Mouse (Mus musculus) brown adipose tissue, adult 24 weeks (tissue): ENCODE results near the gene Zfp867. TPM values are rescaled to one million over a fixed set of nuclear protein-coding genes. Genes with fewer than 3 reads are reported as not detected.

Experiments
- H3K27ac ChIP-seq: fragments of 200-500 bp; replicated peaks from 2 replicates; pipeline ENCODE4 v1.5.1; 2012; ENCODE audit warnings: low read depth, mild to moderate bottlenecking, low read length
- H3K4me1 ChIP-seq: fragments of 200-500 bp; 2 replicates; pipeline ENCODE4 v1.6.1; 2012; ENCODE audit warnings: low read length, mixed read lengths; ENCODE audit not compliant: control insufficient read depth, insufficient read depth, insufficient read length
- H3K4me3 ChIP-seq: fragments of 200-500 bp; 2 replicates; pipeline ENCODE4 v1.5.1; 2012; ENCODE audit warnings: low read depth, mild to moderate bottlenecking, low read length, moderate library complexity; ENCODE audit not compliant: insufficient read depth
- polyA plus RNA-seq: library from polyadenylated mRNA; stranded (reverse); fragments of >200 nt; gene quantifications from 2 replicates; pipeline ENCODE4 v1.2.4, GENCODE M21; 2012; ENCODE audit not compliant: missing spikeins, insufficient read depth, insufficient read length

Zfp867 gene
- polyA plus RNA-seq, 1 experiment = 2.5 TPM

DNA sequence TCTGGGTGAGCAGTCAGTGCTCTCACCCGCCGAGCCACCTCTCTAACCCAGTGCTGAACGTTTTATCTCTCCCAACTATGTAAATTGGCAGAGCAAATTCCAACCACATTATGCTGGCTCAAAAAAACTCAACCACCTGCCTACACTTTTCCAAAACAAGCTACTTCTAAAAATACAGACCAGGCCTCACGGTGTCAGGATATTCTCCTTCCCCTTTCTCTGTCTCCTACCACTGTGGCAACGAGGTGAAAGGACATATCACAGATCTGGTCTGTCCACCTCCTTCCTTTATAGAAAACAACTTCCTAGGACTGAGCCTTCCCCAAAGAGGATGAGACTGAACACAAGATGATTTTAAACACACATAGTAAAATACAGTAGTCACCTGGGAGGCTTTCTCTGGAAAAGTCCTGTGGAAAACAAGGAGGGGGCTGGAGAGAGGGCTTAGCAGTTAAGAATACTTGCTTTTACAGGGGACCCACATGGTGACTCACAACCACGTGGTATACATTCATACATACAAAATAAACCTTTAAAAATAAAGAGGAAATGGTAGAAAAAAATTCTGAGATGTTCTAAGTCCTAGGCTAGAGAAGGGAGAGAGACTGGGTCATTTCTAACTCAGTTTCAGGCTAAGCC, 24.5 kb upstream of the Zfp867 start:
- Histone ChIP-seq H3K4me1 (no peaks in the 10 kb centered on the region), H3K4me3 (no peak overlapping the region), H3K27ac (no peak overlapping the region)

DNA sequence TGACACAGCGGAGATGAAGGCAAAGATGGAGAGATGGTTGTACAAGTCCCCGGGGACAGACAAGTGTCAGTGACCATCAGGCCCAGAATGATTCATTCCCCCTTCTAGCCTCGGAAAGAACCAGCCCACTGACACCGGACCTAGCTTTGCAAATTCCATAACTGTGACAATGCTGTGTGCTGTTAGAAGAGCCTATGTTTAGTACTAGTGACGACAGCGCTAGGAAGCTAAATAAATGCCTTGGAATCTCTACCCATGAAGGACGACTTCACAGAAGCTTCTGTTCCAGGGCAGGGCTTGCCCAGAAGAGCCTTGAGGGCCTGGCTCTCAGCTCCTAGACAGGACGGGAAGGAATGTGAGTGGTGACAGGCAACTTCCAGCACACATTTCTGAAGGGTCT, 13.9 kb upstream of the Zfp867 start:
- H3K4me1 ChIP-seq = no peaks in the 10 kb centered on the region
- no peak overlapping the region for H3K27ac ChIP-seq
- H3K4me3 ChIP-seq = no peak overlapping the region

DNA sequence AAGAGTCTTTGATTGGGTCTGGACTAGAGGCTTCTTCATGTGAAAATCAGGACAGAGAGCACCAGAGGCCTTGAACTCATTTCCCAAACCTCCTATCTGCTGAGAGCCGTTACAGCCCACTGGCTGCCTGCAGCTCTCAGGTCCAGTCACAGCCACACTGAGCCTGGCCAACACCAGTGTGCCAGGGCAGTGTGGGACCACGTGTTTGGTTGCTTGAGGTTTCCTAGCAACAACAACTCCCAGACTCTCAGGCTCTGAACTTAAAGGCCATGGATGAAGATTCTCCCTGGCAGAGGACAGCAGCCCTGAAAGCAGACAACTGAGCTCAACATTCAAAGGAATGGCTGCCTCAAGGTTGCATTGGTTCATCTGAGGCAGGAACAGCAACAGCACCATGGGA, 13.4 kb upstream of the Zfp867 start:
- H3K27ac ChIP-seq = no peak overlapping the region
- H3K4me1 ChIP-seq = no peaks in the 10 kb centered on the region
- H3K4me3 ChIP-seq = no peak overlapping the region

DNA sequence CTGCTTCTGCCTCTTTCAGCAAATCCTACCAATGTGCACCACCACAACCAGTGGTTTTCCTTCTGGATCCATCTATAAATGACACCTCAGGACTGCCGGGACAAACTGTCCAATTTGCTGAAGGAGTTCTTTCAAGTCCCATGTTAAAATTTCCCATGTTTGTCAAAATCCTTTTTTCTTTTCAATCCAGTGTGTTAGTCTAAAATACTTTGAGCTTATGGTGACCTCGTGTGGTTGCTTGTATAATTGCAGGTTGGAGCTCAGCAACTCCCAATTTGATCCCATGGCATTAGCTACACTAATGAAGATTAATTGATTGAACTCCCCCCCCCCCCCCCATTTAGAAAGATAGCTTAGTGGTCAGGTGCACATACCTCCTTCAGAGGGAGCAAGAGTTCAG, 10.9 kb upstream of the Zfp867 start:
- H3K4me1 ChIP-seq = no peaks in the 10 kb centered on the region
- H3K27ac ChIP-seq = no peak overlapping the region
- H3K4me3 ChIP-seq = no peak overlapping the region

DNA sequence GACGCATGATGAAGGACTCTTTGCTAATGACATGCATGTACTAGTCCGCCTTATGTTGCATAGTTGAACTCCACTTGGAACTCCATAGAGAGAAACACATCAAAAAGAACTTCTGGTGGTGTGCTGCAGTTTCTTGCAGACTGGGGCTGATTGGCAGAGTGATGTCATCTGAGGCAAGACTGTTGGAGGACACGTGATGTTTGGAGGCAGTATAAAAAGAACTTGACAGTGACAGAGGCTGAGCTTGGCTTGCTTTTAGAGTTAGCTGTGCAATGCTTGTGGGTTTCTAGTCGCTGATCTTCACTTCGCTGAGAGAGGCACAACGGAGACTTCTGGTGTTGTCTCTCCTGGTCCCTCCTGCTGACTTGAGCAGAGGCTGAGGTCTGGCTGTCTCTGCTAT, 5.0 kb upstream of the Zfp867 start:
- Histone ChIP-seq H3K4me3 (no peak overlapping the region), H3K4me1 (no peaks in the 10 kb centered on the region), H3K27ac (no peak overlapping the region)

DNA sequence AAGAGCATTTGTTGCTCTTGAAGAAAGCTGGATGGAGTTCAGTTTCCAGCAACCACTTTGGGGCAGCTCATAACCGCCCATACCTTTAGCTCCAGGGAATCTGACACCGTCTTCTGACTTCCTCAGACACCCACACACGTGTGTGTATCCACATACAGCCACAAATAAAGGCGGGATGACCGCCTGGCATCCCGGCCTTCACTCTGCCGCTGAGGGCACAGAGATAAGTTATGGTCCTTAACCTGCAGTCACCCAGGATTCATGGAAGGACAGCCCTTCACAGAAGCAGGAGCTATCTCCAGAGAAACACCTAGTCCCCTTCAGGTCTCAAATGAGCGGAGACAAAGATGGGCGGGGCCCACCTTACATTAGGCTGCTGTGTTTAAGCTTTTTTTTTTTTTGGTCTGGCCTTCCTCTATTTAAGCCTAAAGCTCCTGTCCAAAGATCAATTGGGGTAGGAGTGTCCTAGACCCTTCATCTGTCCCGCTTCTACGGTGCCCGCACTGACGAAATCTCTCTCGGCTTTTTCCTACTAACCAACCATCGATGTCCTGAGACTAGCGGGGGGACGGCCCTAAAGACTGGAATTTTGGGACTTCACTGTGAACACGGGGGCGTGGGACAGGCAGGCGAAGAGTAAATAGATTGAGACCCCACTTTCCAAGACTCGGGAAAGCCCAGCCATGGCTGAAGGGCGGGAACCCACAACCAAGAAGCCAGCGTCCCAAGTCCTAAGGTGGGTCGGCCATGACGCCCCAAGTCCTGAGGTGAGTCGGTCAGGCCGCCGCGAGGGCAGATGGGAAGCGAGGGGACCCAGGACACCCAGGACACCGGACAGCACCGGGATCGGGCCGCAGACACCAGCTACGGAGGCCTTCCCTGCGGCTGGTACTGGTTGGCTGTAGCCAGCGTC, 605 bp downstream of the Zfp867 start:
- Histone ChIP-seq H3K27ac (no peak overlapping the region), H3K4me3 (peak overlapping the region; percentile 74), H3K4me1 (no peaks in the 10 kb centered on the region)

DNA sequence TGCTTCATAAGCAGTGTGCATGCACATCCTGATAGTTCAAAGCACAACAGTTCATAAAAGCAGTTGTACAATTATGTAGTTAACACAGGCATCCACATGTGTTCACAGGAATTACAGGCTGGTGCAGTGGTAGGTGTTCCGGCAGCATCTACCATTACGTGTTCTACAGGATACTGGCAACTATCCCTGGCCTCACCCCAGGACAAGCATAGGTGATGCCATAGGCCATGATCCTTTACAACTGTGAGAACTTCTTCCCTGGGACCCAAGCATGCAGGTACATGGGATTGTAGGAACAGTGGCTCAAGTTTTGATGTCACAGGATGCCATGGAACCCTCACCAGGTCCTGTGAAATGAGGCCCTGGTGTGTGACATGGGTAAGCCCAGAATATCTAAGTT, 11.8 kb downstream of the Zfp867 start:
- H3K4me3 ChIP-seq = no peak overlapping the region
- H3K4me1 ChIP-seq = peaks cover 3% of the 10 kb centered on the region; the same call in 1 of the 2 replicates
- no peak overlapping the region for H3K27ac ChIP-seq

DNA sequence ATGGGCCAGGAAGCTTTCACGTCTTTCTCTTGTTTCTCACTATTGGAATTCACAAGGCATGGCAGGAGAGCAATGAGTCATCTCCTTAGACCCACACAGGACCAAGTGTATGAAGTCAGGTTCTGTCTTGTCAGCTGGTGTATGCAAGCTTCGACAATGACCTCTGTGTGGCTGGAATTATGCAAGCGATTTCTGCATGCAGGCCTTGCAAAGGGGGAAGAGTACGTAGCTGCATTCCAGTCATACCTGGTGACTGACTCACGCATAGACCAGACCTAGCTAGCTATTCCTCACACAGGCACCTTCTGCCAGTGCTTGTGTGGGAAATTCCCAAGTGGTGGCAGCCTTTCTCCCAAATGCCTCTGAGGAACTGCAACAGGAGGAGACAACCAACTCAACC, 13.3 kb downstream of the Zfp867 start:
- H3K4me3 ChIP-seq = no peak overlapping the region
- H3K27ac ChIP-seq = no peak overlapping the region
- peaks cover 3% of the 10 kb centered on the region; the same call in 1 of the 2 replicates for H3K4me1 ChIP-seq

DNA sequence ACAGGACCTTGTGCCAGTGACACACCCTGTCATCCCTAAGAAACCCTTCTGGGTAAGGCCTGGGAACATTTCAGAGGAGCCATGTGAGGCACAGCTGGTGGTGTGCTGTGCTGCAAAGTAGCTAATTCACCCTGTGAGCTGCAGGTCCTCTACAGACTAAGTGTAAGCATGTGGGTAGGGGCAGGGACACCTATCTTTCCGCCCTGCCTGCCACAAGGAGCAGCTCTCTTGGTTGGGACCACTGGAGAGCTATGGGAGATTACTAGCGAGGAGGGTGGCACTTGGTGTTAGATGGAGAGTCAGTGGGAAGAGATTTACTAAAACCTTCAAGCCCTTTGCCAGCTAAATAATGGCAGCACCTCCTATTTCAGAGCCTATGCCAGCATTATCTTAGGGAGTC, 15.4 kb downstream of the Zfp867 start:
- Histone ChIP-seq H3K27ac (no peak overlapping the region), H3K4me3 (no peak overlapping the region), H3K4me1 (peaks cover 3% of the 10 kb centered on the region; the same call in 1 of the 2 replicates)

DNA sequence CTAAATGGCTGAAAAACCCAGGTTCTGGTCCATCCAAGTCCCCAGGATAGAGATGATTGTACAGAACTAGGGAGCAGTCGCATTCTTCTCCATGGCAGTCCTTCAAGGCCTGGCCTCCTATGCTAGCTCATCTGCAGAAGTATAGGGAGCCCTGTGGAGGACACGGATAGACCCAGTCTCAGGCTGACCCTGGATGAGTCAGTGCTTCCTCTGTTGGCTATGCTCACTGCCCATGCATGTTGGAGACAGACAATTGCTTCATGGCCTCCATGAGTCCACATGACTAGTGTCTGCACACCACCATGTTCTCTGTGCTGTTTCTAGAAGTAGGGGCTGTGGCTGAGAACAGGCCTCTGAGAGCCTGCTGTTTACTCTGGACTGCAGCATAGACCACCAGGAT, 15.9 kb downstream of the Zfp867 start:
- Histone ChIP-seq H3K4me3 (no peak overlapping the region), H3K4me1 (peaks cover 3% of the 10 kb centered on the region; the same call in 1 of the 2 replicates), H3K27ac (no peak overlapping the region)

DNA sequence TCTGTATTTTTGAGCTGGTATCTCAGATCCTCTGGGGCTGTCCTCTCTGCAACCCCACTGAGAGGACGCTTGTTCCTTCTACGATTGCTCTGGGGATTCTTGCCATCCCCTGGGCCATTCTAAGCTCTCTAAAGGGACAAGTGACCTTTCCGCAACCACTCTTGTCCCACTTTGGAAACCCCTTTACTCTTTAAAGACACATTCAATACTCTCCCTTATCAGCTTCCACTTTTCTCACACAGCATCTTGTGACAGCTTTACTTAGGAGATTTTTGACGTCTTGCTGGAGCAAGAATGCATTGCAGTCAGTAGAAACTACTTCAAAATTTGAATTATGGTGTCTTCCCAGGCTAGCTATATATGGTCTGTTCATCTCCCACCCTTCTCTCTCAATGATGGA, 21.2 kb downstream of the Zfp867 start, which contains the start of gene Snap47:
Snap47 (minus strand) TSS at position 101 of the 400 bp plus-strand sequence.
- Histone ChIP-seq H3K27ac (peak within 1 kb of the TSS; percentile 74), H3K4me1 (peaks cover 7% of the 10 kb centered on the region; the same call in 1 of the 2 replicates), H3K4me3 (peak within 1 kb of the TSS; percentile 97)

DNA sequence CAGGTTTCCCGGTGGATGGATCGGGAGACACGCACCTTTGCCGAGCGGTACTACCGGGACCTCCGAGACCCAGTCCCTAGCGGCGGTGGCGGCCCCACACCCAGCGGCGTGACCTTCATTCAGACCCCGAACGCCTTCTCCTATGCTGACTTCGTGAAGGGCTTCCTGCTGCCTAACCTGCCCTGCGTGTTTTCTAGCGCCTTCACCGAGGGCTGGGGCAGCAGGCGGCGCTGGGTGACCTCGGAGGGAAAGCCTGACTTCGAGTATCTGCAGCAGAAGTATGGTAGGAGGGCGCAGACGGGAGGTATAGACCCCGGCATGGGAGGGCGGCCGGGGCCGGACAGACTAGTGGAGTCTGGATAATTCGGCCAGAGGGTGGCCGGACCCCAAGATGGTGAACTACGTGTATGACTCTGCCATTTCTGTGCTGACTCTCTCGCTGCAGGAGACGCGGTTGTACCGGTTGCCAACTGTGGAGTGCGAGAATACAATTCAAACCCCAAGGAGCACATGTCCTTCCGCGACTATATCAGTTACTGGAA, 22.0 kb downstream of the Zfp867 start:
- peaks cover 7% of the 10 kb centered on the region; the same call in 1 of the 2 replicates for H3K4me1 ChIP-seq
- H3K4me3 ChIP-seq = peak overlapping the region; percentile 97
- peak overlapping the region; percentile 74 for H3K27ac ChIP-seq

DNA sequence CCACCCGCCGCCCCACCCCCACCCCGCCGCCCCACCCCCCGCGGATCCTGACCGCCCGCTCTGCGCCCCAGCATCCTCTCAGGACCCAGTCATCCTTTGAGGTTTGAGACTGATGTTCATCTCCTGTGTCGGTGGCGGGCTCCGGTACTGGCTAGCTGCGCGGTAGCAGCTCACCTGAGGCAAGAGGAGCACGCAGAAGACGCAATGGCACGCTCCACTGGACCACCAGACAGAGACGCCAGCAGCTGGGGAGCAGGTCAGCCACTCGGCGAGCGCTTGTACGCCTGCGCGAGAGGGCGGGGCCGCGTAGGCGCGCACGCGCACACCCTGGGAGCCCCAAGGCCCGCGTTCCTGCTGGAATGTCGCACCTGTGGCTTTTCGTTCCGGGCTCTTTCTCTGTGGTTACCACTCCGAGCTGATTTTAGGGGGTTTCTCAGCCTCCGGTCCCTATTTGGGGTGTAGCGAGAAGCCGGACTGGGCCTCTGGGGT, 22.5 kb downstream of the Zfp867 start, which contains the start of gene Jmjd4:
Jmjd4 (plus strand) TSS at position 305 of the 489 bp plus-strand sequence.
- peak within 1 kb of the TSS; percentile 97 for H3K4me3 ChIP-seq
- peaks cover 7% of the 10 kb centered on the region; the same call in 1 of the 2 replicates for H3K4me1 ChIP-seq
- H3K27ac ChIP-seq = peak within 1 kb of the TSS; percentile 74

DNA sequence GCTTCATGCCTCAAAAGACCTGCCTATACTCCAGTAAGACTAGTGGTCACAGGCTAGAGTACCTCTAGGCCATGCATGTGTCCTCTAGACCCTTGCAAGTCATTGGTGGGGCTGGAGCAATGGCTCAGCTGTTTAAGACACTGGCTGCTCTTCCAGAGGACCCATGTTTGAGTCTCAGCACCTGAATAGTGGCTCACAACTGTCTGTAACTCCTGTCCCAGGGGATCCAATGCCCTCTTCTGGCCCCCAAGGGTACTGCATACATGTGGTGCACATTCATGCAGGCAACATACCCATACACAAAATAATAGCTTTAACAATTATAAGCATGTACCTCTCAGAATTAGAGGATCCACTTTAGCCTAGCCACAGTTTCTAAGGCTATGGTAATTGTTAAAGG, 29.2 kb downstream of the Zfp867 start:
- H3K27ac ChIP-seq = no peak overlapping the region
- H3K4me1 ChIP-seq = no peaks in the 10 kb centered on the region
- H3K4me3 ChIP-seq = no peak overlapping the region

DNA sequence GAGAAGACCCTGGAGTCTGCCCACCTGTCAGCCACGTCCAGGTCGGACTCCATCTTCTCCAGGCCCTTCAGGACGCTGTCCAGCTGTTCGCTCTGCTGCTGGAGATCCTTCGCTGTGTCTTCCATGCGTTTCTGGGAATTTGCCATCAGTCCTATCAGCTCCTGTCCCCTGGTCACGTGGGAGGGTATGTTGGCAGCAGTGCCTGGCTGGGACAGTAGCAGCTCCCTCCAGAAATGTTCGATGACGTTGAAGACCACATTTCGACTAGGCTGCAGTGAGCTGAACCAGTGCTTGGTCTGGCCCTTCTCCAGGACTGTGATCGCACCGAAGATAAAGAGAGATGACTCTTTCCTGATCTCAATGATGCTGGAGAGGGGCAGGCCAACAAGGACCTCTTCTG, 34.3 kb downstream of the Zfp867 start:
- H3K4me3 ChIP-seq = no peak overlapping the region
- H3K27ac ChIP-seq = no peak overlapping the region
- 0 out of 2 replicates have a peak, but pooled peaks cover 2% of the 10 kb centered on the region for H3K4me1 ChIP-seq
